Comparison of ENCODE assay signal across 15 mouse cellular contexts in the genomic region with DNA sequence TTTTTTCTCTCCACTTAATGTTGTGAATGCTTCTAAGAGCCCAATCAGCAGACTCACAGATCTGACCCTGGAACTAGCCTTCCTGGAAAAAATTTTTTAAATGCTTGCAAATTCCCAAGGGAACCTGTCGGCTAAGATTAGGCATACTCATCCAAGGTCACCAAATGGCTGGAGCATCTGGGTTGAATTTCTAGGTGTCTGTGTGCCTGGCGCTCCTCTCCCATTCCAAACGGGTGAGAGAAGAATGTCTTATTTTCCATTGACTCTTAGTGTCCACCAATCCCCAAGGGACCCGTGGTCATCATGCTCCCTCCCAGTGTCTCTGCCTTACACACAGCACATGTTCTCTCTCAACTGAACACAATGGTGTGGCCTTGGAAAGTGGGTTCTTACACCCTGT.
"Had no signal": no experiment of that assay in that cellular context is flagged by ENCODE, and none has a peak within 500 bp of the region (broad histone marks: within the 10 kb centered on the region; RNA-seq: fewer than 3 reads in every experiment).

No protein-coding gene starts in this region.

- H3K27ac ChIP-seq: kidney, postnatal 0 days; liver, embryonic 12.5 days; midbrain, embryonic 10.5 days; neural tube, embryonic 12.5 days; stomach, embryonic 15.5 days had no signal

- H3K36me3 ChIP-seq: limb, embryonic 15.5 days; liver, embryonic 12.5 days; midbrain, embryonic 10.5 days; neural tube, embryonic 12.5 days; stomach, embryonic 15.5 days had no signal

- DNase-seq: kidney, postnatal 36 days; layer of hippocampus, adult 9-11 months; layer of hippocampus, postnatal 36 days; lung, embryonic 14.5 days; lung, postnatal 10 days; lung, postnatal 4 days; midbrain, embryonic 14.5 days; thymus, adult 2 months; thymus, postnatal 25 days had no signal

- H3K4me1 ChIP-seq: liver, embryonic 12.5 days; midbrain, embryonic 10.5 days; neural tube, embryonic 12.5 days; stomach, embryonic 15.5 days had no signal

- H3K9me3 ChIP-seq: limb, embryonic 15.5 days; liver, embryonic 12.5 days; midbrain, embryonic 10.5 days; stomach, embryonic 15.5 days had no signal

- H3K9ac ChIP-seq: limb, embryonic 15.5 days; liver, embryonic 12.5 days; lung, embryonic 14.5 days; neural tube, embryonic 12.5 days; stomach, embryonic 15.5 days had no signal

- H3K4me2 ChIP-seq: limb, embryonic 15.5 days; liver, embryonic 12.5 days; lung, embryonic 14.5 days; neural tube, embryonic 12.5 days; stomach, embryonic 15.5 days had no signal

- H3K27me3 ChIP-seq: limb, embryonic 15.5 days; liver, embryonic 12.5 days; neural tube, embryonic 12.5 days; stomach, embryonic 15.5 days had no signal

- ATAC-seq: liver, embryonic 12.5 days had no signal

- H3K4me3 ChIP-seq: limb, embryonic 15.5 days; liver, embryonic 12.5 days; midbrain, embryonic 10.5 days; neural tube, embryonic 12.5 days; stomach, embryonic 15.5 days had no signal
